17 mouse cellular contexts compared by ENCODE assay signal in the genomic region with DNA sequence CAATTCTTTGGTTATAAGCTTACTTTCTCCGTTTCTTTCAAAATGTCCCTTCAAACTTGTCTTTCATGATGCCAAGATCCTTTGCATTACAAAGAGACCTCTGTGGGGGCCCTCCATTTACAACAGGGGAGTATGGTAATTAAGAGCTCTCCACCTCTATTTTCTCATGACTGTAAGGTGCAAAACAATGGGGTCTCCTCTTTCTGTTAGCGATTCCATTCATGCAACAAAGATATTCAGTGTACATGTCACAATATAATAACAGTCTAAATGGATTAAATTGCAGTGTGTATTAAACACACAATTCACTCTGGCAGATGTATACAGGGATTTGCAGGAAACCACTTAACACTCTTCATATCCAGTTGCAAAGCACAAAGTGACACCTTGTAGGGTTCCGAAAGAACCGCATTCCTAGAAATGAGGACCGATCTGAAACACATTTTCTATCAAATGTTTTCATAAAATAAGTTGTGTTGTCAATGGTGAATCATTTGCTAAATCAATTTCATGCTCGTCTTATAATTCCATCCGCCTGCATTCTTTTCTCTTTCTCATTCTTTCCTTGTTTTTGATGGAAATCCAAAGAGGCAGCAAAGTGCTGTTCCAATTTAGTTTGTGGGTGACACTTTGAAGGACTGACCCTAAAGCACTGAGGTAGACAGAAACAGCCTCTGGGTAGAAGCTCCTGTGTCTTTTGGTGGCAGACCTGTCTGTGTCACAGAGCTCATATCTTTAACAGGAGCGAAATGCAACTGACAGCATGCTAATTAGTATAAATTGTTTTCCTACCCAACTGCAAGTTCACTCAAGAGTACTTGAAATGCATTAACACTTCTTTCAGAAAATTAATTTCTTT.
DNase-seq lines count a peak whose midpoint lies in the region; ATAC-seq lines count a peak whose summit lies in the region.
"Had no signal": no experiment of that assay in that cellular context is flagged by ENCODE, and none has a peak within 500 bp of the region (broad histone marks: within the 10 kb centered on the region; RNA-seq: fewer than 3 reads in every experiment).

No protein-coding gene starts in this region.

- H3K9me3 ChIP-seq in forebrain, embryonic 16.5 days (ENCODE audit: control insufficient read depth, low read length), result no peaks in the 10 kb centered on the region
- no peaks in the 10 kb centered on the region for H3K9me3 ChIP-seq in midbrain, embryonic 14.5 days (ENCODE audit: control insufficient read depth, low read length)
- H3K9me3 ChIP-seq: limb, embryonic 12.5 days; liver, embryonic 13.5 days; stomach, embryonic 15.5 days had no signal

- peak; percentile 71 for ATAC-seq in forebrain, embryonic 16.5 days
- peak; percentile 62; the same call in 1 of the 2 replicates for ATAC-seq in midbrain, embryonic 14.5 days (ENCODE audit: low FRiP score, low TSS enrichment)
- ATAC-seq: CD4-positive, CD25-positive, alpha-beta regulatory T cell, adult 4 months had no signal

- DNase-seq in ES-CJ7 (ENCODE audit: low read depth, low spot score), result peak; percentile 5
- DNase-seq in Muller cell, postnatal 12 days (ENCODE audit: inconsistent ontology term), result peak; percentile 76
- peak; percentile 45 for DNase-seq in midbrain, embryonic 14.5 days
- DNase-seq in frontal cortex, postnatal 14 days (ENCODE audit: low spot score in 2 of 2), result no peak
- no peak for DNase-seq in testis, postnatal 14 days (ENCODE audit: low spot score)
- DNase-seq in adrenal gland, postnatal 4 days (ENCODE audit: low spot score in 2 of 2), result no peak
- DNase-seq: adrenal gland, adult 8-10 months; cerebellum, adult 18-20 months; gastrocnemius, postnatal 25 days; kidney, adult 9 months; kidney, postnatal 36 days; layer of hippocampus, adult 9-11 months; liver, embryonic 13.5 days had no signal

- H3K27ac ChIP-seq in forebrain, embryonic 16.5 days (ENCODE audit: low read length), result no peak overlapping the region
- no peak overlapping the region for H3K27ac ChIP-seq in midbrain, embryonic 14.5 days (replicated peaks; ENCODE audit: low read depth, low read length)
- H3K27ac ChIP-seq: limb, embryonic 12.5 days; liver, embryonic 13.5 days; stomach, embryonic 15.5 days had no signal

- H3K4me1 ChIP-seq in forebrain, embryonic 16.5 days (replicated peaks; ENCODE audit: control insufficient read depth, insufficient read depth, low read length), result peaks cover 8% of the 10 kb centered on the region
- peaks cover 9% of the 10 kb centered on the region; the same call in 1 of the 2 replicates for H3K4me1 ChIP-seq in midbrain, embryonic 14.5 days (ENCODE audit: control insufficient read depth, insufficient read depth, low read length)
- H3K4me1 ChIP-seq: limb, embryonic 12.5 days; liver, embryonic 13.5 days; stomach, embryonic 15.5 days had no signal

- no peaks in the 10 kb centered on the region for H3K27me3 ChIP-seq in forebrain, embryonic 16.5 days (replicated peaks; ENCODE audit: control insufficient read depth, insufficient read depth, low read length)
- H3K27me3 ChIP-seq in midbrain, embryonic 14.5 days (ENCODE audit: control insufficient read depth, insufficient read depth, low read length), result no peaks in the 10 kb centered on the region; the same call in 1 of the 2 replicates
- H3K27me3 ChIP-seq: limb, embryonic 12.5 days; liver, embryonic 13.5 days; stomach, embryonic 15.5 days had no signal

- H3K9ac ChIP-seq in forebrain, embryonic 16.5 days (replicated peaks; ENCODE audit: low read depth, low read length), result no peak overlapping the region
- no peak overlapping the region for H3K9ac ChIP-seq in midbrain, embryonic 14.5 days (replicated peaks; ENCODE audit: low read length)
- H3K9ac ChIP-seq: limb, embryonic 12.5 days; liver, embryonic 13.5 days; stomach, embryonic 15.5 days had no signal

- H3K36me3 ChIP-seq in forebrain, embryonic 16.5 days (ENCODE audit: control insufficient read depth, insufficient read depth), result no peaks in the 10 kb centered on the region
- H3K36me3 ChIP-seq in midbrain, embryonic 14.5 days (ENCODE audit: control insufficient read depth, insufficient read depth, low read length), result no peaks in the 10 kb centered on the region
- H3K36me3 ChIP-seq: limb, embryonic 12.5 days; liver, embryonic 13.5 days; stomach, embryonic 15.5 days had no signal

- H3K4me2 ChIP-seq in forebrain, embryonic 16.5 days (ENCODE audit: low read length), result peak overlapping the region; percentile 24
- peak overlapping the region; percentile 29 for H3K4me2 ChIP-seq in midbrain, embryonic 14.5 days (ENCODE audit: low read length)
- H3K4me2 ChIP-seq: limb, embryonic 12.5 days; liver, embryonic 13.5 days; stomach, embryonic 15.5 days had no signal

- H3K4me3 ChIP-seq in forebrain, embryonic 16.5 days (replicated peaks; ENCODE audit: low read length), result no peak overlapping the region
- no peak overlapping the region for H3K4me3 ChIP-seq in midbrain, embryonic 14.5 days (replicated peaks; ENCODE audit: low read depth, low read length)
- H3K4me3 ChIP-seq: limb, embryonic 12.5 days; liver, embryonic 13.5 days; stomach, embryonic 15.5 days had no signal

- WGBS in forebrain, embryonic 16.5 days, result 4% methylated on average over 8 of the region's 8 CpGs
- WGBS in midbrain, embryonic 14.5 days, result 6% methylated on average over 8 of the region's 8 CpGs

Comparison
In these comparisons a context has a peak if more than half of its experiments do, and no peak if none do; other contexts are left out.
1. DNase-seq: peak in ES-CJ7 (single experiment), Muller cell, postnatal 12 days (single experiment) and midbrain, embryonic 14.5 days (single experiment); none in frontal cortex, postnatal 14 days (0 of 2), testis, postnatal 14 days (single experiment) and adrenal gland, postnatal 4 days (0 of 2).